Comparison of ENCODE assay signal across 8 mouse cellular contexts in the genomic region with DNA sequence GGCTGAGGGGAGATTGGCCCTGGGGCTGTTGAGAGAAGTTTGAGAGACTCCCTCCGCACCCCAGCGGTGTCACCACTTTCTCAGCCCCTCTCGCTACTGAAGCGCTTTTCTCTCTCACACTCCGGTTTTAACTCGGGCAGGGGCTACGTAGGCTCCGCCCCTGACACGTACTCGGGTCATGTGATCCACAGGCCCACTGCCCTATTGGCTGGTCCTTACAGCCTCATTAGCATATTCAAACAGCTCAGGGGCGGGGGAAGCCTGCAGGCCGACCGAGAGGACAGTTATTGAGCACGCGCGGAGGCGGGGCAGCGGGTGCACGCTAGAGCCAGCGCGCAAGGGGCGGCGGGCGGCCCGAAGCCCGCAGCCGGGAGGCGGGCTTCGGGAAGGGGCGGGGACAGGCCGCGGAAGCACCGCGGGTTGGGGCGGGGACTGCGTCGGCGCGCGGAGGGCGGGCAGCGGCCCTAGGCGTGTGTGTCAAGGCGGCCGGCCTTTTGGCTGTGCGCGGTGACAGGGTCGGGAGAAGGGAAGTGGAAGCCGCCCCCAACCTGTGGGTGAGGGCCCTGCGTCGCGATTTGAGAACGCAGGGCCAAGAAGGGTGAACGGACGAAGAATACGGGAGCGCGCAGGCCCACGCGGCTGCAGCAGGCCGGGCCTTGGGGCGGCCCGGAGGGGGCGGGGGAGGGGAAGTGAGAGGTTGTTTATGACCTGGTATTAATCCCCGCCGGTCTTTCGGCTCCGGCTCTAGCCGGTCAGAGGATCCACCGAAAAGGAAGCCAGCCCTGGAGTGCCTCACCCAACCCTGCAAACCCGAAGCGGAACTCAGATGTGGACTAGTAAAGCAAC. TPM values are rescaled to one million over a fixed set of nuclear protein-coding genes. Genes with fewer than 3 reads are reported as not detected.
DNase-seq lines count a peak whose midpoint lies in the region; ATAC-seq lines count a peak whose summit lies in the region.

TSS of gene Ints6 (minus strand) at position 134 of the 846 bp plus-strand sequence.

- DNase-seq in adrenal gland, adult (ENCODE audit: inconsistent age in 2 of 2, low spot score in 1 of 2): peak; percentile 99 to 100
- DNase-seq in embryo, embryonic 10.5 days (ENCODE audit: low spot score): peak; percentile 100
- peak; percentile 99 for DNase-seq in gastrocnemius, postnatal 14 days
- DNase-seq in left cerebral cortex, postnatal 10 days (ENCODE audit: extremely low spot score in 1 of 2, low spot score in 2 of 2): peak; percentile 99
- peak; percentile 98 for DNase-seq in right cerebral cortex, postnatal 25 days
- DNase-seq in urinary bladder, postnatal 4 days (ENCODE audit: low spot score in 2 of 2): peak; percentile 97 to 99

- ATAC-seq in inflammation-experienced regulatory T-cells, adult 6 months: peak; percentile 91
- peak; percentile 91 for ATAC-seq in megakaryocyte-erythroid progenitor cell, adult 5-6 weeks (replicated peaks; ENCODE audit: low FRiP score, low TSS enrichment, poor library complexity, severe bottlenecking)

- intact Hi-C loops in gastrocnemius, postnatal 14 days (cut with DNase I; ENCODE audit: low total_unique reads): no loop called here
- intact Hi-C loops in left cerebral cortex, postnatal 10 days (cut with DNase I): loop anchor here (2.0 to 5.0 kb wide), 2 partner anchors 76 to 176 kb away; partner anchors contain the start of gene Wdfy2

RNA-seq across cellular contexts. Expression of gene Ints6, which starts in this region (rescaled TPM):
- total RNA-seq in gastrocnemius, postnatal 14 days (2021): 10 to 100 TPM; 11.8 to 12.3 TPM
- 10 to 100 TPM; 14.9 to 28.1 (median 26.3) TPM for polyA plus RNA-seq in inflammation-experienced regulatory T-cells, adult 6 months (2017; shearing (Covaris generic))
- total RNA-seq in left cerebral cortex, postnatal 10 days (2021): 10 to 100 TPM; 38.2 to 44.0 TPM
- total RNA-seq in megakaryocyte-erythroid progenitor cell, adult 5-6 weeks (2014; fragmentation: Nextera tagmentation): 37.0 and 58.2 TPM in 2 replicates
- total RNA-seq in megakaryocyte-erythroid progenitor cell, adult 5-6 weeks (2017): 93.6 and 138 TPM in 2 replicates

Comparison
In these comparisons a context has a peak if more than half of its experiments do, and no peak if none do; other contexts are left out.
1. Peak in every context shown above with its lines: DNase-seq and ATAC-seq.